Mouse (Mus musculus) thymus, adult 2 months (tissue): Measurements from ENCODE around the gene Ttc7b. TPM values are rescaled to one million over a fixed set of nuclear protein-coding genes. Genes with fewer than 3 reads are reported as not detected.

Source experiments
- DNase-seq: peaks from one replicate; pipeline ENCODE4 v3.0.0; 2021
- H3K27ac ChIP-seq: fragments of 200-500 bp; 2 replicates; pipeline ENCODE4 v1.5.1; 2012; ENCODE audit warnings: low read length, control low read depth; ENCODE audit not compliant: control insufficient read depth, insufficient read depth
- H3K27me3 ChIP-seq: fragments of 200-500 bp; 2 replicates; pipeline ENCODE4 v1.6.1; 2012; ENCODE audit warnings: mild to moderate bottlenecking, low read length, moderate library complexity, mixed read lengths; ENCODE audit not compliant: control insufficient read depth, insufficient read depth
- H3K36me3 ChIP-seq: fragments of 200-500 bp; 2 replicates; pipeline ENCODE4 v1.6.1; 2012; ENCODE audit warnings: mild to moderate bottlenecking, low read length, moderate library complexity; ENCODE audit not compliant: control insufficient read depth, insufficient read depth
- H3K4me1 ChIP-seq: fragments of 200-500 bp; replicated peaks from 2 replicates; pipeline ENCODE4 v1.6.1; 2012; ENCODE audit warnings: low read length; ENCODE audit not compliant: control insufficient read depth, insufficient read depth
- H3K4me3 ChIP-seq: fragments of 200-500 bp; 2 replicates; pipeline ENCODE4 v1.5.1; 2012; ENCODE audit warnings: mild to moderate bottlenecking, low read length, control low read depth, moderate library complexity; ENCODE audit not compliant: control insufficient read depth, insufficient read depth
- CTCF ChIP-seq: fragments of 200-500 bp; IDR thresholded peaks from 2 replicates; pipeline ENCODE4 v1.5.1; 2012; ENCODE audit warnings: mild to moderate bottlenecking, control low read depth, low read length, moderate library complexity, borderline replicate concordance; ENCODE audit not compliant: control insufficient read depth, poor library complexity, insufficient read depth; ENCODE audit errors: extremely low read depth
- POLR2A ChIP-seq: fragments of 200-500 bp; IDR thresholded peaks from 2 replicates; pipeline ENCODE4 v1.6.1; 2012; ENCODE audit warnings: mild to moderate bottlenecking, low read length, control low read depth, moderate library complexity; ENCODE audit not compliant: control insufficient read depth, poor library complexity, insufficient read depth; ENCODE audit errors: extremely low read depth
- WGBS: fragments of 180-500 bp; shearing (Covaris S2); methylation state at CpG from one replicate; pipeline ENCODE4 v1.1.7; 2018; 5-methylcytosine and 5-hydroxymethylcytosine counted together
- polyA plus RNA-seq: library from polyadenylated mRNA; depleted of rRNA; stranded (reverse); fragments of >200 nt; gene quantifications from 2 replicates; pipeline ENCODE4 v1.2.3, GENCODE M21; 2012

Ttc7b gene
- polyA plus RNA-seq, 1 experiment = 43.1 TPM

- no peak for TF ChIP-seq CTCF
- TF ChIP-seq POLR2A = no peak
- H3K4me3 ChIP-seq = no peak overlapping the region
- 94% methylated on average over 12 of the region's 12 CpGs for WGBS
- no peak overlapping the region for H3K27ac ChIP-seq
- H3K36me3 ChIP-seq = no peaks in the 10 kb centered on the region
- H3K27me3 ChIP-seq = no peaks in the 10 kb centered on the region
- peaks cover 28% of the 10 kb centered on the region for H3K4me1 ChIP-seq
- DNase-seq = no peak
Observed at GRCm38 (mm10) chr12:100535028-100535427, 14.4 kb upstream of the Ttc7b start.

- no peak overlapping the region for H3K27ac ChIP-seq
- WGBS = 91% methylated on average over 3 of the region's 3 CpGs
- H3K27me3 ChIP-seq = no peaks in the 10 kb centered on the region
- TF ChIP-seq POLR2A (no peak), CTCF (no peak)
- DNase-seq = no peak
- H3K4me1 ChIP-seq = peaks cover 35% of the 10 kb centered on the region
- H3K36me3 ChIP-seq = no peaks in the 10 kb centered on the region
- no peak overlapping the region for H3K4me3 ChIP-seq
Observed at GRCm38 (mm10) chr12:100534028-100534427, 13.4 kb upstream of the Ttc7b start.

- H3K36me3 ChIP-seq = no peaks in the 10 kb centered on the region
- no peak overlapping the region for H3K4me3 ChIP-seq
- H3K27me3 ChIP-seq = no peaks in the 10 kb centered on the region
- no peak for DNase-seq
- H3K27ac ChIP-seq = no peak overlapping the region
- peaks cover 38% of the 10 kb centered on the region for H3K4me1 ChIP-seq
- no peak for TF ChIP-seq POLR2A
- no peak for TF ChIP-seq CTCF
- 93% methylated on average over 4 of the region's 4 CpGs for WGBS
Observed at GRCm38 (mm10) chr12:100533209-100533608, 12.6 kb upstream of the Ttc7b start.

GRCm38 (mm10) chr12:100531740-100532139 lies 11.1 kb upstream of the Ttc7b start:
- Histone ChIP-seq H3K36me3 (no peaks in the 10 kb centered on the region), H3K27ac (no peak overlapping the region), H3K4me1 (peaks cover 37% of the 10 kb centered on the region), H3K4me3 (no peak overlapping the region), H3K27me3 (no peaks in the 10 kb centered on the region)
- TF ChIP-seq CTCF (no peak), POLR2A (no peak)
- no peak for DNase-seq
- 96% methylated on average over 1 of the region's 1 CpGs for WGBS

- no peaks in the 10 kb centered on the region for H3K36me3 ChIP-seq
- TF ChIP-seq CTCF (no peak), POLR2A (no peak)
- H3K27me3 ChIP-seq = no peaks in the 10 kb centered on the region
- peaks cover 33% of the 10 kb centered on the region for H3K4me1 ChIP-seq
- peak overlapping the region; percentile 27; the same call in 1 of the 2 replicates for H3K27ac ChIP-seq
- WGBS = 25% methylated on average over 5 of the region's 5 CpGs
- DNase-seq = no peak
- no peak overlapping the region for H3K4me3 ChIP-seq
Observed at GRCm38 (mm10) chr12:100530871-100531270, 10.2 kb upstream of the Ttc7b start.

GRCm38 (mm10) chr12:100529651-100530050 lies 9.0 kb upstream of the Ttc7b start:
- no peak overlapping the region for H3K27ac ChIP-seq
- 96% methylated on average over 5 of the region's 5 CpGs for WGBS
- H3K27me3 ChIP-seq = no peaks in the 10 kb centered on the region
- H3K4me1 ChIP-seq = peaks cover 33% of the 10 kb centered on the region
- no peak overlapping the region for H3K4me3 ChIP-seq
- DNase-seq = no peak
- TF ChIP-seq POLR2A (no peak), CTCF (no peak)
- H3K36me3 ChIP-seq = no peaks in the 10 kb centered on the region

- H3K27ac ChIP-seq = no peak overlapping the region
- H3K27me3 ChIP-seq = no peaks in the 10 kb centered on the region
- H3K4me1 ChIP-seq = peaks cover 28% of the 10 kb centered on the region
- no peak for DNase-seq
- H3K4me3 ChIP-seq = no peak overlapping the region
- H3K36me3 ChIP-seq = no peaks in the 10 kb centered on the region
- 87% methylated on average over 8 of the region's 8 CpGs for WGBS
- TF ChIP-seq POLR2A = no peak
- no peak for TF ChIP-seq CTCF
Observed at GRCm38 (mm10) chr12:100529172-100529571, 8.5 kb upstream of the Ttc7b start.
